Mouse (Mus musculus): ENCODE data around the gene Olfr691. TPM values are rescaled to one million over a fixed set of nuclear protein-coding genes. Genes with fewer than 3 reads are reported as not detected.

Gene Olfr691
- polyA plus RNA-seq (2012; rRNA removed; ENCODE audit: low replicate concordance) = not detected in 2 replicates

DNA sequence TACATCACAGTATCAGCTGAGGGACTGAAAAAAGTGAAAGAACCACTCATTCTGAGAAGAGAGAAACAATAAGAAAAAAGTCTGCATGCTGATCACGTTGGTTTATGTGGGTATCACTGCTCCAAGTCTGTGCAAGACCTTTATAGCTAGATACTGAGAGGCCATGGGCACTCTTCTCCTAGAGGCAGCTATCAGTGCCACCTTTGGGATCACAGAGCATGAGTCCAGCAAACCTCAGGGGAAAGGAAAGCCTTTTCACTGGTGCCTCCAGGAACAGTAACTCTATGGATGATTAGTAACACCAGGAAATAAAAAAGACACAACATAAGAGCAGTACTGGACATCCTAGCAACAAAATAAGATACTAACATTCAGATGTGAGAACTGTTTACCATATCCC lies at the start of gene Olfr691:
Gene Olfr691 (minus strand): TSS at position 101 of the 400 bp plus-strand sequence.

GRCm38 (mm10) chr7:105374866-105375265 lies 32.8 kb upstream of the Olfr691 start, which contains the start of gene Gm5901:
Gene Gm5901, plus strand, starts transcription at chr7:105375038.

GRCm38 (mm10) chr7:105367930-105368329 lies 25.9 kb upstream of the Olfr691 start, which contains the start of gene Olfr692:
Gene Olfr692, plus strand, starts transcription at chr7:105368230.

DNA sequence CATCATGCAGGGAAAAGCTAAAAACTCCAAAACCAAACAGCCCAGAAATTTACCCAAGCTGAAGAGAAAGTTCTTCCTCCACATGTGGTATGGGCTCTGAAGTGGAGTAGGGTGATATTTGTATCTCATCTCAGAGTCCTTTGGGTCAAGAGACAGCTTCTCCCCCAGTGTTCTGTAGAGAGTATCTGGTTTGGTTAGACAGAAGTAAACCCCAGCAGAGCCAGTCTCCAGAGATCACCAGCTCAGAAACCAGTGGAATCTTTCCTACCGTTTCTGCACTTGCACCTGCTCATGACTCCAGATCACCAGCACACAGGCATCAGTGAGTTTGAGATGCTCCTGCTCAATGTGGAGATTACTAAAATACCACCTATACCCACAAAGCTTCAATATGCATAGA lies 8.1 kb downstream of the Olfr691 start, which contains the start of gene Olfr690:
Gene Olfr690 (minus strand): TSS at position 101 of the 400 bp plus-strand sequence.

GRCm38 (mm10) chr7:105310865-105311264 lies 31.2 kb downstream of the Olfr691 start, which contains the start of gene Olfr689:
Gene Olfr689, plus strand, starts transcription at chr7:105311165.

DNA sequence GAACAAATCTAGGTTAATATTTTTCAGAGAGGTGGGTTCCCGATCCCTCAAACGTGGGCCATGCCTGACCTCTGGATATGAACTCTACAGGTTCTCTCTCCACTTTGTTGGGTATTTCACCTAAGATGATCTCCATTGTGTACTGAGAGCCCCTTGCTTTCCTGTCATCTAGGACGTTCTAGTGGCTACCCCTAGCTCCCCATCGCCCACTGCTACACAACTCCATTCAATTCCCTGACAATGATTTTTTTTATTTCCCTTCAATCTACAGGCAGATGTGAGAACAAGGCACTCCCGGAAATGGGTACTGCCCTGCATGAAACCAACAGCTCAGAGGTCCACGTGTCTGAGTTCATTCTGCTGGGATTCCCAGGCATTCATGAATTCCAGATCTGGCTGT lies 54.3 kb downstream of the Olfr691 start, which contains the start of gene Olfr688:
Gene Olfr688 (plus strand): TSS at position 301 of the 400 bp plus-strand sequence.

Other genes starting within 250 kb of the Olfr691 start
- gene Olfr680-ps1, start 249.5 kb downstream of the Olfr691 start, polyA plus RNA-seq (2012; rRNA removed; ENCODE audit: low replicate concordance) = not detected in 2 replicates
- not detected in 2 replicates for gene Olfr681, start 225.4 kb downstream of the Olfr691 start, polyA plus RNA-seq (2012; rRNA removed; ENCODE audit: low replicate concordance)
- gene Olfr683, start 195.3 kb downstream of the Olfr691 start, polyA plus RNA-seq (2012; rRNA removed; ENCODE audit: low replicate concordance) = not detected in 2 replicates
- not detected in 2 replicates for gene Olfr684, start 178.6 kb downstream of the Olfr691 start, polyA plus RNA-seq (2012; rRNA removed; ENCODE audit: low replicate concordance)
- gene Olfr685, start 156.3 kb downstream of the Olfr691 start, polyA plus RNA-seq (2012; rRNA removed; ENCODE audit: low replicate concordance) = not detected in 2 replicates
- not detected in 2 replicates for gene Olfr686, start 134.8 kb downstream of the Olfr691 start, polyA plus RNA-seq (2012; rRNA removed; ENCODE audit: low replicate concordance)
- not detected in 2 replicates for gene Olfr688, start 54.2 kb downstream of the Olfr691 start, polyA plus RNA-seq (2012; rRNA removed; ENCODE audit: low replicate concordance)
- not detected in 2 replicates for gene Olfr689, start 31.1 kb downstream of the Olfr691 start, polyA plus RNA-seq (2012; rRNA removed; ENCODE audit: low replicate concordance)
- not detected in 2 replicates for gene Olfr690, start 8.2 kb downstream of the Olfr691 start, polyA plus RNA-seq (2012; rRNA removed; ENCODE audit: low replicate concordance)
- gene Olfr692, start 26.0 kb upstream of the Olfr691 start, polyA plus RNA-seq (2012; rRNA removed; ENCODE audit: low replicate concordance) = not detected in 2 replicates
- not detected in 2 replicates for gene Gm5901, start 32.8 kb upstream of the Olfr691 start, polyA plus RNA-seq (2012; rRNA removed; ENCODE audit: low replicate concordance)
- 45.3 and 75.2 TPM in 2 replicates for gene Fam160a2, start 57.8 kb upstream of the Olfr691 start, polyA plus RNA-seq (2012; rRNA removed; ENCODE audit: low replicate concordance)
- gene Cnga4, start 62.3 kb upstream of the Olfr691 start, polyA plus RNA-seq (2012; rRNA removed; ENCODE audit: low replicate concordance) = 0.19 and 0.28 TPM in 2 replicates
- gene Cckbr, start 83.5 kb upstream of the Olfr691 start, polyA plus RNA-seq (2012; rRNA removed; ENCODE audit: low replicate concordance) = 0.14 TPM in 1 of 2 replicates, not detected in the other
- gene Cavin3, start 140.0 kb upstream of the Olfr691 start, polyA plus RNA-seq (2012; rRNA removed; ENCODE audit: low replicate concordance) = 224 and 534 TPM in 2 replicates
- gene Smpd1, start 212.1 kb upstream of the Olfr691 start, polyA plus RNA-seq (2012; rRNA removed; ENCODE audit: low replicate concordance) = 69.4 and 120 TPM in 2 replicates
- gene Apbb1, start 239.4 kb upstream of the Olfr691 start, polyA plus RNA-seq (2012; rRNA removed; ENCODE audit: low replicate concordance) = 23.1 and 46.3 TPM in 2 replicates

Data from subcutaneous adipose tissue, adult 2 months (tissue).